Mouse (Mus musculus): ENCODE measurements at regions not wholly inside any gene's neighbourhood (a gene's known extent, or its start where the extent isn't known, plus 50 kb on each side); places are given as distances from the start of the nearest gene placed in this dataset.

DNA sequence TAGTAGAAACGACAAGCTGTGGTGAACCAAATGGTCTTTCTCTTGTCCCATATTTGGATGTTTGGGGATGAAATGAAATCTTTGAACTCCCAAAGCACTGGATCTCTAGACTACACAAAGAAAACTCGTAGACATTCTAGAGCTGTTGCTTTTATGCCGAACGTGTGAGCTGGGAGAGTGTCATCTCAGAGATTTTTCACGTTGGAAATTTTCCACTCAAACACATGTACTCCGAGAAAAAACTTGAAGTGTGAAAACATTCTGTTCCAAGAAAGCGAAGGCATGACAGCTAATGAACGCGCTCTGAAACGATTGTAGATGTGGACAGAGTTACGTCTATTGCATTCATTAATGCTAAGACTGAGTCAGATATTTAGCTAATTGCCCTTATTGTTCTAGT is 579.7 kb upstream of the Id2 start:
- ATAC-seq (replicated peaks; ENCODE audit: low FRiP score, poor library complexity, severe bottlenecking) = no peak

DNA sequence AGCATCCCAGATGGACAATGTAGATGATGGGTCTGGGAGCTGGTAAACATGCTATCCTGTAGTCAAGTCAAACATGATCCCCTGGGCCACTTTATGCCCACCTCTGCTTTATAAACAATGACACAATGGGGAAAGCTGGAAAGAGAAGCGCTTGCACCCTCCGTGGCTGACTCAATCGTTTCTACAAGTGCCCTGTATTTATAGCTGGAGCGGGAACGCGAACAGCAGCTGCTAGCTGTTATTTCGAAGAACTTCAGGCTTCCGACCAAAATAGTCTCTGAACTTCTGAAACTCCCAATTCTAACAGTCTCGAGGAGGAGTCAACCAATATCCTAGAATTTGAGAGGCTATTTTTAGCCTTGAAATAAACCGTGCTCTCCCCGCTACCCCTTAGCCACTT is 571.4 kb upstream of the Id2 start:
- ATAC-seq (replicated peaks; ENCODE audit: low FRiP score, poor library complexity, severe bottlenecking) = no peak

GRCm38 (mm10) chr12:25654456-25654855 is 557.5 kb upstream of the Id2 start:
- ATAC-seq (replicated peaks; ENCODE audit: low FRiP score, poor library complexity, severe bottlenecking) = no peak

DNA sequence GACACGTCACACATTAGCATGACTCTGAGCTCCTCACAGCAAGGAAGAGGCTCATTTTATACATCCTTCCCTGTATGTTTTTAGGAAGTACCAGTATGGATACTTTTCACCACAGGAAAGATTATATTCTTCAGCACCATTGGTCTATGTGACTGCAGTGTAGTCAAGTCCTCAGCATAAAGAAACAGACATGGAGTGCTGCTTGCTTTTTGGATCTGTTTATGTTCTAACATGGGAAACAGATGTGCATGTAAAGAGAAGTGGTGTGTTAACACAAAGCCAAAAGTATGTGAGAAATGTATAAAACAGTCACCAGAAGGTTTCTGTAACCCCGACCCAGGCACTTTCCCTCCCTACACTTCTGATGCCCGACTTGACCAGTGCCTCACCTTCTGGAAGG is 553.3 kb upstream of the Id2 start:
- ATAC-seq (replicated peaks; ENCODE audit: low FRiP score, poor library complexity, severe bottlenecking) = no peak

DNA sequence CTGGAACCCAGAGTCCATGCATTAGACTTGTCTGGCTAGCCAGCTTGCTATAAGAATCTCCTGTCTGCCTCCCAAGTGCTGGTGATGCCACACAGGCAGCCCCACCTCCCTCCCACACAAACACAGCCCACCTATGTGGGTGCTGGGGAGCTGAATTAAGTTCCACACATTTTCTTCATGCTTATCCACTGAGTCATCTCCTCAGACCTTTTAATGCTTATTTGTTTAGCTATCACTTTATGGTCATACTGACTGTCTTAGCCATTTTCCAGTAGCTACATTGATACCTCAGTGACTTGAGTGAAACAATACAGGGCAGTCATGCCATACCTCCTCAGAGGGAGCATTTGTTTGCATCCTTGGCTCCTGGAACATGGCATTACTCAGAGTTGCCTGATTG is 531.1 kb upstream of the Id2 start:
- ATAC-seq (replicated peaks; ENCODE audit: low FRiP score, poor library complexity, severe bottlenecking) = no peak

GRCm38 (mm10) chr12:25625858-25626257 is 528.9 kb upstream of the Id2 start:
- no peak for ATAC-seq (replicated peaks; ENCODE audit: low FRiP score, poor library complexity, severe bottlenecking)

DNA sequence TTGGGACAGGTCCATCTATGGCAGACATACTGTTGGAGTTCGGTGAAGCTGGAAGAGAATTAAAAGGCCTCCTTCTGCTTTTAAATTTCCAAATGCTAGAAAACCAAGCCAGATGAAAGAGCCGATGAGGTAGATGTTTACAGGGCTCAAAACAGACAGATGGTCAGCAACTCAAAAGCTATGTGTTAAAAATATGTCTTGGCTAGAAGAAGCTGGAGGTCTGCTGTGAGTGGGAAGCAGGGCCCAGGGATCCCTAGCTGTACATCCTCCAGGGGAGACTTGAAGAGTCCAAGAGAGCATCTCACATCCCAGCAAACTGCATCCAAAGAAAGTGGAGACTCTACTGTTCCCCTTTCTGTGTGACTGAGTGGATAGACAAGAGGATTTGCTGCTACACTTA is 526.5 kb upstream of the Id2 start:
- no peak for ATAC-seq (replicated peaks; ENCODE audit: low FRiP score, poor library complexity, severe bottlenecking)

GRCm38 (mm10) chr12:25621142-25621541 is 524.2 kb upstream of the Id2 start:
- no peak for ATAC-seq (replicated peaks; ENCODE audit: low FRiP score, poor library complexity, severe bottlenecking)

DNA sequence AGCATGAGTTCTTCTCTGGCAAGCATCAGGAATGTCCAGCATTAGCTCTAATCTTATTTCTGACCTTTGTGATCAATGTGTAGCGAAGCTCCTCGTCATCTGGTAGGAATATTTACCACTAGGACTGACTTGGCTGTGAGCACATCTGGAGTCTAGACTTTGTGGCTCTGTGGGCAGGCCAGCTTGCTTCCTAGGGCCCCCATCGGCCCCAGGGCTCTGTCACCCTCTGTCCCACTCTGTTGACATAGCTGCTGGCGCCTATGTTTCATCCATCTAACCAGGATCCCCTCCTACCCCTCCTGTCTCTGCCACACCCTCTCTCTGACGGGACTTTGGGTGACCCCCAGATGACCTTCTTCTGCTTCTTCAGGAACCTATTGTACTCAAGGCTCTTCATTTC is 520.6 kb upstream of the Id2 start:
- no peak for ATAC-seq (replicated peaks; ENCODE audit: low FRiP score, poor library complexity, severe bottlenecking)

DNA sequence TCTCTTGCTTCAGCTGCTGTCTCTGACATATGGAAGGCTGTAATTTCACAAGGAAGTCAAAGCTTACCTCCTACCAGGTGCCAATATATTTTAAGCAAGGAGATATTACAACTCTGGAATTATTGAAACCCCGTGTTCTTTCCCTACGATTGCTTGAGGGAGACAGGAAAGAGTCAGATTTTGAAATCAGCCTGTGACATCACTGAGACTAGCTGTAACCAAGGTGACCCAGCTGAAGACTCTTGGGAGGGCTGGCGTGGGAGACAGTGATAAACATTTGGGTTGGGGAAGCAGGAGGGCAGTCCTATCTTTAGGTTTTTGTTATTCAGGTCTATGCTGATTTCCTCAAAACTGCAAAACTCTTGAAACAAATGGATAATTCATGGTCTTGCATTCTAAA is 518.4 kb upstream of the Id2 start:
- no peak for ATAC-seq (replicated peaks; ENCODE audit: low FRiP score, poor library complexity, severe bottlenecking)

DNA sequence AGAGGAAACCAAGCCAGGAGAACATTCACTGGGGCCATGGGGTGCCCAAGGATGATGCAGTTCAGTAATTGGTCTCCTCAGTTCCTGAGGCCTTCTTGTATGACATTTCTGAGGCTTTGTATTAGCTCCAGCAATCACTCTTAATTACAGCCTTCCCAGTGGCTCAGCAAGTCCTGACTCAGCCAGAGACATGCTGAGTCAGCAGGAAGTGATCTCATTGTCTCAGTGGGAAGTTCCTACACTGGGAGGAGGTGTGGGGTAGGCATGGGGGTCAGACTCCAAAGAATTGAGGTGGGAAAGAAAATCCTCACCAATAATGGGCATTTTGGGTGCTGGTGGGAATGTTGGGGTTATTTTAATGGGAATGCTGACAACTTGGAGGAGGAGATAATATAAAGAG is 516.5 kb upstream of the Id2 start:
- ATAC-seq (replicated peaks; ENCODE audit: low FRiP score, poor library complexity, severe bottlenecking) = no peak

GRCm38 (mm10) chr12:25609045-25609444 is 512.1 kb upstream of the Id2 start:
- ATAC-seq (replicated peaks; ENCODE audit: low FRiP score, poor library complexity, severe bottlenecking) = no peak

- ATAC-seq (replicated peaks; ENCODE audit: low FRiP score, poor library complexity, severe bottlenecking) = no peak
Observed at GRCm38 (mm10) chr12:25605396-25605795, 508.5 kb upstream of the Id2 start.

DNA sequence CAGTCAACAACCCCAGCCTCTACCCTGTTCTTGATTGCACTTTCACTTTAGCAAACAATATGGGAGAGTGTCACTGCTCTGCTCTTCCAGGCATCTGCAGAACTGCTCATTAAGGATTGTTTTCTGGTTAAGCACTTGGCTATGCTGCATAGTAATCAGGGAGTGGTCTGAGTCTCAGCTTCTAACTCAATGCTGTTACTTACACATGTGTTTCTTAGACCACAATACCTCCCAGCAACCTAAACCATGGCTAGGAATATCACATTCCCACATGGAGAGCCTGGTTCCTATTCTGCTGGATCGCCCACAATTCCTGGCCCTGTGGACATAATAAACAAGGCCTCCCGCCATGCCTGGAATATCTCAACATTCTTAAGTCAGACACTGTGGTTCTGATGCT is 493.3 kb upstream of the Id2 start:
- ATAC-seq (replicated peaks; ENCODE audit: low FRiP score, poor library complexity, severe bottlenecking) = no peak

GRCm38 (mm10) chr12:25585746-25586145 is 488.8 kb upstream of the Id2 start:
- no peak for ATAC-seq (replicated peaks; ENCODE audit: low FRiP score, poor library complexity, severe bottlenecking)

GRCm38 (mm10) chr12:25579407-25579806 is 482.5 kb upstream of the Id2 start:
- ATAC-seq (replicated peaks; ENCODE audit: low FRiP score, poor library complexity, severe bottlenecking) = no peak

DNA sequence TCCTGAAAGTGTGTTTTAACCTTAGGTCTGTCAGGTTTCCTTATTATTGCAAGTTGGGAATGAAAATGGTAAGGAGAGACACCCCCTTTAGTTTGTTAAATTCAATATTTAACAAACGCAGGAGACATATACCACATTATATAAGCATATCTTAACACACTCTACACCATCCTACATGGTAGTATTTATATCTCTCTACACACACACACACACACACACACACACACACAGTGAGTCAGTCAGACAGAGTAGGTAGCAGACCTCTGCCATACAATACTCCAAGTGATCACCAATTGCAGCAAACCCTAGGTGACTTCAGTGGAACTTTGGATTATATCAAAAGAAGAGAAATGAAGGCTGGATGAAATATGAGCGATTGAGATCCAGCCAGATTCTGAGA is 468.2 kb upstream of the Id2 start:
- no peak for ATAC-seq (replicated peaks; ENCODE audit: low FRiP score, poor library complexity, severe bottlenecking)

DNA sequence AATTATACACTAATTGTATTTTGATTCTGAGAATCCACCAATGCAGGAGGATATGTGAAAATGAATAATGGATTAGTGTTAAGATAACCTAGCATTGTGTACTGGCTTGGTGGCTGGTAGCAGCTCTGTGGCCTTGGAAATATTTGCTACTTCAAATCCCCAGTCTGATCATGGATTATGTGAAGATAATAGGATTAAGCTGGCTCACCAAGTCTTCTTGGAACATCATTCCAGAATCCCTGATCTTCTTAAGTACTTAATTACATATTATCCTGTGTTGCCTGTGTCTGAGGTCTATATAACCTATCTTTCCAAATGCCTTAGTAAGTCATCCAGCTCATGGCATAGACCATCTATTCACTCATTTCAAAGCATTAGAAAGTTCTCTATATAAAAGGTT is 462.7 kb upstream of the Id2 start:
- ATAC-seq (replicated peaks; ENCODE audit: low FRiP score, poor library complexity, severe bottlenecking) = no peak

- ATAC-seq (replicated peaks; ENCODE audit: low FRiP score, poor library complexity, severe bottlenecking) = no peak
Observed at GRCm38 (mm10) chr12:25553656-25554055, 456.7 kb upstream of the Id2 start.

DNA sequence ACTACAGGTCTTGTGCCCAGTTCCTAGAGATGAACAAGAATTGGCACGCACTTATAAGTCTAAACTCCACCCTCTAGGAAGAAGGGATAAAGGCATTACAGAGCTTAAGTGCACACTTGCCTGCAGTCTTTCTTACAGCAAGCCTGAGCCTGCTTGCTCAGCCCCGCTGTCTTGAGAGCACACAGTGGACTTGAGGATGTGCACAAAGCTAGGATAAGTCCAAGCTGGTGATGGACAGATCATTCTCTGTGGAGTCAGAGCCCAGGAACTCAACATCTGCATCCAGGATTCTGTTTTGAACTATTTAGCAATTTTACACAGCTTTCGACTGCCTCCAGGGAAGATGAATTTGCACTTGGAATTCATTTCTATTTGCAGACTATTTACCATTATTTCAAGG is 452.8 kb upstream of the Id2 start:
- ATAC-seq (replicated peaks; ENCODE audit: low FRiP score, poor library complexity, severe bottlenecking) = no peak

- ATAC-seq (replicated peaks; ENCODE audit: low FRiP score, poor library complexity, severe bottlenecking) = no peak
Observed at GRCm38 (mm10) chr12:25544253-25544652, 447.3 kb upstream of the Id2 start.

GRCm38 (mm10) chr12:25534620-25534950 is 437.6 kb upstream of the Id2 start:
- no peak for ATAC-seq (replicated peaks; ENCODE audit: low FRiP score, poor library complexity, severe bottlenecking)

All from erythroid progenitor cell, adult 5-6 weeks (primary cell).